Mouse (Mus musculus) intestine, embryonic 14.5 days (tissue): Measurements from ENCODE around the gene Cdca7. TPM values are rescaled to one million over a fixed set of nuclear protein-coding genes. Genes with fewer than 3 reads are reported as not detected.

Experiments
- ATAC-seq: fragments of 200-750 bp; cut with Nextera tagmentation; replicated peaks from 2 replicates; pipeline ENCODE4 v1.8.0; 2017; ENCODE audit warnings: low read depth, moderate number of reproducible peaks, moderate TSS enrichment, moderate library complexity; ENCODE audit not compliant: low FRiP score, low TSS enrichment
- DNase-seq: peaks from one replicate; pipeline ENCODE4 v3.0.0-alpha.2; 2018; ENCODE audit warnings: low spot score
- H3K27ac ChIP-seq: fragments of 300-500 bp; sonication (generic); 2 replicates; pipeline ENCODE4 v1.5.1; 2014; ENCODE audit warnings: low read depth, mild to moderate bottlenecking, control low read depth
- H3K27me3 ChIP-seq: fragments of 300-500 bp; sonication (generic); replicated peaks from 2 replicates; pipeline ENCODE4 v1.6.1; 2014; ENCODE audit warnings: low read length, control low read depth; ENCODE audit not compliant: control insufficient read depth, insufficient read depth
- H3K36me3 ChIP-seq: fragments of 300-500 bp; sonication (generic); 2 replicates; pipeline ENCODE4 v1.6.1; 2014; ENCODE audit warnings: low read length, control low read depth; ENCODE audit not compliant: control insufficient read depth, insufficient read depth
- H3K4me1 ChIP-seq: fragments of 300-500 bp; sonication (generic); replicated peaks from 2 replicates; pipeline ENCODE4 v1.6.1; 2014; ENCODE audit warnings: low read length, control low read depth, mixed read lengths; ENCODE audit not compliant: control insufficient read depth, insufficient read depth
- H3K4me2 ChIP-seq: fragments of 300-500 bp; sonication (generic); 2 replicates; pipeline ENCODE4 v1.6.1; 2014; ENCODE audit warnings: low read length
- H3K4me3 ChIP-seq: fragments of 300-500 bp; sonication (generic); 2 replicates; pipeline ENCODE4 v1.5.1; 2014; ENCODE audit warnings: low read depth, low read length, control low read depth, mixed read lengths
- H3K9ac ChIP-seq: fragments of 300-500 bp; sonication (generic); 2 replicates; pipeline ENCODE4 v1.6.1; 2014; ENCODE audit warnings: mild to moderate bottlenecking, low read length
- H3K9me3 ChIP-seq: fragments of 300-500 bp; sonication (generic); 2 replicates; pipeline ENCODE4 v1.6.1; 2016; ENCODE audit warnings: low read length, control low read depth; ENCODE audit not compliant: control insufficient read depth
- WGBS: fragments of 180-500 bp; shearing (Covaris S2); extraction: QIAGEN DNeasy Blood & Tissue Kit; methylation state at CpG from one replicate; pipeline ENCODE4 v1.1.7; 2014; 5-methylcytosine and 5-hydroxymethylcytosine counted together
- polyA plus RNA-seq: library from polyadenylated mRNA; unstranded; fragments of >200 nt; fragmentation: Nextera tagmentation; extraction: Ambion mirVana; gene quantifications from 2 replicates; pipeline ENCODE4 v1.2.1, GENCODE M21; 2014

Cdca7 gene
- polyA plus RNA-seq, 1 experiment from 2014 or later: 162 TPM

DNA sequence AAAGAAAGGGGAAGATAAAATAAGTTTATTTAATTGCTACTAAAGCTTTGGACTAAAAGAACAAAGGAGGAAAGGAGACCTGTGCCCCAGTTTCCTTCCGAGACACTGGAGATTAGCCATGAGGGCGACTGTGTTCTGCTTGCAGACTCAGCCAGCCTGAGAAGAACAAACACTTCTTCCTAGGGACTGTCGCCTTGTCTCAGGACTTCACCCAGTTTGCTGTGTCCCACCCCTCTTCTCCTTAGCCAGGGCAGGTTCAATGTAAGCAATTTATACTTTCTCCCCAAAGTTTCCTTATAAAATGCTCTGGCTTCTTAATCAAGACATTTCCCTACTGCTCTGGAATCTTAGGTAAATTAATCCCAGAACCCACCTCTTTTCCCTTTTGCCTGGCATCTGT lies 22.4 kb upstream of the Cdca7 start:
- 48% methylated on average over 3 of the region's 3 CpGs for WGBS
- Histone ChIP-seq H3K36me3 (no peaks in the 10 kb centered on the region), H3K9ac (no peak overlapping the region), H3K9me3 (no peaks in the 10 kb centered on the region), H3K4me3 (no peak overlapping the region), H3K27ac (no peak overlapping the region), H3K27me3 (no peaks in the 10 kb centered on the region), H3K4me1 (peaks cover 7% of the 10 kb centered on the region; the same call in 1 of the 2 replicates), H3K4me2 (no peak overlapping the region)
- ATAC-seq: no peak
- DNase-seq: no peak

DNA sequence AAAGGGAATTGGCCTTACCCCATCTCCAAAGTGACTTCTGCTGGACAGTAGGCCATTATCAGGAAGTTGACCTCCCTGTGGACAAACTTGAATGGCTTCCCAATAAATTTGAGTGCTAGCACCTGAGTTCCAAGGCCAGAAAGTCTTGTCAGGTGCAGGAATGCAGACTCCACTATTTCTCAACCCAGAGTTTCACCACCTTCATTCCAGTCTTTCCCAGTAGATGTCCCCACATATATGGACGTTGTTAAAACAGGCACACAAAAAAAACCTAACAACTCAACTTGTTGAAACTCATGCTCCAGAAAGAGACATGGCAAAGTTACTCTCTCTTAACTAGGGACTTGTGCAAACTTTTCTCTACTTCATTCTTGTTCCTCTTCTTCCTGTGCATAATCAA lies 19.8 kb upstream of the Cdca7 start:
- Histone ChIP-seq H3K36me3 (no peaks in the 10 kb centered on the region), H3K4me1 (peaks cover 7% of the 10 kb centered on the region; the same call in 1 of the 2 replicates), H3K27me3 (no peaks in the 10 kb centered on the region), H3K4me3 (no peak overlapping the region), H3K9me3 (no peaks in the 10 kb centered on the region), H3K9ac (no peak overlapping the region), H3K4me2 (no peak overlapping the region), H3K27ac (no peak overlapping the region)
- no peak for DNase-seq
- WGBS: 61% methylated on average over 1 of the region's 1 CpGs
- no peak for ATAC-seq

DNA sequence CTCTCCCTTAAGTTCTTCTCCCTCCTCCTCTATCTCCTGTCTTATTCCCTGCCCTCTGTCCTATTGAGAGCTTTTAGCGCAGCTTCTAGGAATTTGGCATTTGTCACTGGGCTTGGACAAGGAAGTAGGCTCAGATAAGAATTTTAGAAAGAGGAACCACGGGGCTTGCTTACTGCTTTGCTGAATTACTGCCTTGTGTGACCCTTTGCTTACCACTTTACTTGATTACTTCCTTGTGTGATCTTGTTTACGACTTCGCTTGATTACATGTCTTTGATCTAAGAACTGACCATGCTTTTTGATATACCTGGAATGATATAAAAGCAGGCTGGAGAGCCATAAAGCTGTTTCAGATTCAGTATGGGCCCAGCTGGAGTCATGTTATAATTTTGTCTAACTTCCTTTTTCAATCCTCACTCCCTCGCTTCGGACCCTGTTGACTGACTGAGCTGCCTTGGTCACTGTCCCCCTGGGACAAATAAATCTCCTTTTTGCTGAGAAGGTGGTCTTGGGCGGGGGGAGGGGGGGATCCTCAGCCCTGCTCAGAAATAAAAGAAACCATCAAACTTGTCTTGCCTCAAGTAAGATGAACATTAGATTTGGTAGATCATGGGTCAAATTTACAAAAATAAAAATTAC lies 11.5 kb upstream of the Cdca7 start:
- no peak overlapping the region for H3K4me2 ChIP-seq
- H3K27me3 ChIP-seq: no peaks in the 10 kb centered on the region
- no peak overlapping the region for H3K9ac ChIP-seq
- no peaks in the 10 kb centered on the region for H3K36me3 ChIP-seq
- no peak overlapping the region for H3K27ac ChIP-seq
- 43% methylated on average over 7 of the region's 7 CpGs for WGBS
- peaks cover 3% of the 10 kb centered on the region; the same call in 1 of the 2 replicates for H3K4me1 ChIP-seq
- no peak for ATAC-seq
- 0 out of 2 replicates have a peak, but pooled peaks cover 1% of the 10 kb centered on the region for H3K9me3 ChIP-seq
- no peak for DNase-seq
- H3K4me3 ChIP-seq: no peak overlapping the region

DNA sequence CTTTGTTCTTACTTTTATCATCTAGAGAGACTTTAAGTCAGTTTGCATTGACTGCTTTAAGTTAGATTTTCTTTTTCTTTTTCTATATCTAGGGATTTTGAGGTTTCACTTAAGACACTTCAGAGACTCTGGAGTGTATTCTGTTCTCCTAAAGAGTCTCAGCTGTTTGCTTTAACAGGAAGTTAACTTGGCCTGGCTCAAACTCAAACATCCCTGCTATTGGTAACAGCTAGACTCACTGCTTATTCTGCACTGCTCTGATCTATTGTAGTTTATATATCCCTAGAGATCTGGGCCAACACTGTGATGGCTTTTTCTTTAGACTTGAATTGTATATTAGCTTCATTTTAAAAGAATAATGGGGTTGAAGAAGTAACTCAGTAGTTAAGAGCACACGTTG lies 8.4 kb upstream of the Cdca7 start:
- no peak overlapping the region for H3K4me3 ChIP-seq
- H3K4me2 ChIP-seq: no peak overlapping the region
- ATAC-seq: no peak
- 0 out of 2 replicates have a peak, but pooled peaks cover 3% of the 10 kb centered on the region for H3K9me3 ChIP-seq
- H3K9ac ChIP-seq: no peak overlapping the region
- no peaks in the 10 kb centered on the region for H3K36me3 ChIP-seq
- H3K27me3 ChIP-seq: no peaks in the 10 kb centered on the region
- peak overlapping the region; percentile 5; the same call in 1 of the 2 replicates for H3K27ac ChIP-seq
- peaks cover 3% of the 10 kb centered on the region; the same call in 1 of the 2 replicates for H3K4me1 ChIP-seq
- WGBS: 52% methylated on average over 1 of the region's 1 CpGs
- DNase-seq: no peak

DNA sequence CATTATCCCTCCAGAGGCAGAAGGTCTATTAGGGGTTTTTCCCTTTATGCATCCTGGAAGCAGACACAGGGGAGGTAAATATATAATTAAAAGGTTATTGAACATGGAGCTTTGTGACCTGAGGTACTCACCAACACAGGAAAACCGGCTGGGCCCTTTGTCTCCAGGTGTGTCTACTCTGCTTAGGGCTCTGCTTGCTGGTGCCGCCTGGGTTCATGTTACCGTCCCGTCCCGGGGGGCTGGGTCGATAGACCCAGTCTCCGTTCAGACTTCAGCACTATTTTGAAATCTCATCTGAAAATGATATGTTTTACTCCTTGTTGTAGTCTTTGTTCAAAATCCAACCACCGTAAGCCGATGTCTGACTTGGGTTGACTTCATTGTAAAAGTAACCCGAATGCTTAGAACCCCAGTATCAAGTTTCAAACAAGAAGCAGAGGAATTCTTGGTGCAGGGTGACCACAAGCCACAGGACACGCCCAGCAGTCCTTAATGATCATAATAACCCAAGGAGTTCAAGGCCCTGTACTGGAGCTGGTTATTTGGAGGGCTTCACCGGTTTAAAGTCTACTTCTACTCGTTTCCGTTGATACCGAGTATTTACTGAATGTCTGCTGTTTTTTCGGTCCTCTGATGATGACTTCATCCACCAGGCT lies 4.4 kb upstream of the Cdca7 start:
- Histone ChIP-seq H3K36me3 (no peaks in the 10 kb centered on the region), H3K27ac (no peak overlapping the region), H3K9ac (no peak overlapping the region), H3K9me3 (0 out of 2 replicates have a peak, but pooled peaks cover 3% of the 10 kb centered on the region), H3K4me2 (no peak overlapping the region), H3K27me3 (no peaks in the 10 kb centered on the region), H3K4me3 (no peak overlapping the region), H3K4me1 (peaks cover 6% of the 10 kb centered on the region; the same call in 1 of the 2 replicates)
- 71% methylated on average over 16 of the region's 16 CpGs for WGBS
- ATAC-seq: no peak
- no peak for DNase-seq

DNA sequence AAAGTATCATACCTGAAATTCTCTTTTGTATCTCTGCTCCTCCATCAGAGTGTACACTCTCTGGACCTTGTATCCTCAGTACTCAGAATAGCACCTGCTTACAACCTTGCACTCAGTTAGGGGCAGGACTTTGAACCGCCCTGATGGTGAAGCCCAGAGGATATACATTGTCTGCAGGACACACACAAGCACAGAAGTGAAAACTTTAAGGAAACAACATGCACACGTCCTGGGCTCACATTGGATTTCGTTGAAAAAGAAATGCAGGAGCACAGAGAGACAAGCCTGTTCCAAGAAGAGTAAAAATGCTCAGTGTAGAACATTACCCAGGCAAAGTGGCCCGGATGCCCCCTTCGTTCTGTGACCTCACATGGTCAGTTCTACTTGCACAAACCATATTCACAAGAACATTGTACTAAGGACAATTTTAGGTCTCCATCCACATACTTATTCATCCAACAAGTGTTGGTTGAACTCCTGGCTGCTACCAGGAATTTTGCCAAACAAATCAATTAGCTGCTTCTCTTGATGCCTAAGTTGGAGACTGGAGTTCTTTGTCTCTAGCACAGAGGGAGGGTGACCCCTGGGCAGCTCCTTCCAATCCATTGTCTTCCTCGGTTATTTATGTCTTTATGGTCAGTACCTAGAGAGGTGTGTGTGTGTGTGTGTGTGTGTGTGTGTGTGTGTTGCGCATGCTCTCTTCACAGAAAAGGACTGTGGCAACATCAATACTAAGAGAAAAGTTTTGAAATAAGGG lies 1.2 kb upstream of the Cdca7 start:
- DNase-seq (no peak), ATAC-seq (no peak)
- peaks cover 10% of the 10 kb centered on the region for H3K36me3 ChIP-seq
- no peak overlapping the region for H3K4me3 ChIP-seq
- H3K9ac ChIP-seq: no peak overlapping the region
- H3K9me3 ChIP-seq: no peaks in the 10 kb centered on the region
- 37% methylated on average over 7 of the region's 7 CpGs for WGBS
- no peak overlapping the region for H3K27ac ChIP-seq
- peak overlapping the region; percentile 72 for H3K4me2 ChIP-seq
- peaks cover 23% of the 10 kb centered on the region for H3K4me1 ChIP-seq
- no peaks in the 10 kb centered on the region for H3K27me3 ChIP-seq

DNA sequence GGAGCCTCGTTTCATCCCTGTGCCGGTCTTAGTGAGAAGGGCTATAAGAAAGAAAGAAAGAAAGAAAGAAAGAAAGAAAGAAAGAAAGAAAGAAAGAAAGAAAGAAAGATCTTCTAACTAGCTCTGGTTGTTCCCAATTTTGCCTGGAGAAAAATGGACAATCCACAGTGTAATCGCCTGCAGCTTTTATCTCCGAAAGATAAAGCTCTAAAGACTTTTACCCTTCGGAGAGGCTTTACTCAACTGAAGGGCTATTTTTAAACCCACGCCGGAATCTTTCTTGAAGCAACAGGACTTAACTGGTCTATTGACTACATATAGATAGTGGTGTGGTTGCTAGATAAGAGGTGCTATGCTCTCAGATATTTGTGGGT lies 549 bp upstream of the Cdca7 start:
- no peaks in the 10 kb centered on the region for H3K27me3 ChIP-seq
- WGBS: 0% methylated on average over 7 of the region's 7 CpGs

DNA sequence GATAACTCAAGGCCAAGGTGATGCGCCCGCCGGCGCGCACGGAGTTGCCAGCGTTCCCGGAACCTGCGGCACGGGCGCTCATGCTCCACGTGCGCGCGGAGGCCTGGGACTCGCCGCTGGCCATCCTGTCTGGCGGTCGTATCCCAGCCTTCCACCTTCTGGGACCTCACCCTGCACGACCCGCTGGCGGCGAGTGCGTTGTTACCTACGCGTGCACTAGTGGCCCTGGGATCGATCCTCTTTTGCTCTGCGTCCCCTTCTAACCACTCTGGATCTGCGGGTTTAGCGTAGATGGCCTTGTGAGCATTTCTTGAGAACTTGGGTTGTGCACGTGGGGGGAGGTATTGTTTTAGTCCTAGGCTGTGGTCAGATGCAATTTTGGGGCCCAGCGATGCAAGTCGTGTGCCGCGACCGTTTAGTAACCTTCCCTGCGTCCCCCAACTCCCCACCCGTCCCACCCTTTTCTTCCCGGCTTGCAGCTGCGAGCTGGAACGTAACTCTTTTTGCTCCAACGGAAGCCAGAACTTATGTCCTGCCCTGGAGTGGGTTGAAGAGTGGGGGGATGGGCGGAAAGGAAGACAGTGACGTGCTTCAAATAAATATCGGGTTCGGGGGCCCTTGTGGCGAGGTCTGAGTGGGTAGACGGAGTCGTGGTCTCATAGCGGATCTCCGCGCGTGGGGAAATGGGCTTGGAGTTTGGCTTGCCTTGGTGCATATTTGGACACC lies 690 bp downstream of the Cdca7 start:
- Histone ChIP-seq H3K27me3 (no peaks in the 10 kb centered on the region), H3K36me3 (peaks cover 30% of the 10 kb centered on the region), H3K9ac (peak overlapping the region; percentile 94), H3K4me2 (peak overlapping the region; percentile 72), H3K27ac (peak overlapping the region; percentile 99), H3K4me3 (peak overlapping the region; percentile 79), H3K4me1 (peaks cover 30% of the 10 kb centered on the region), H3K9me3 (no peaks in the 10 kb centered on the region)
- DNase-seq: peak; percentile 85
- peak; percentile 66 for ATAC-seq
- under 1% methylated on average over 53 of the region's 53 CpGs for WGBS

More for the DNA sequence above, 549 bp upstream of the Cdca7 start:
- ATAC-seq: no peak
- Histone ChIP-seq H3K9ac (peak overlapping the region; percentile 94), H3K9me3 (no peaks in the 10 kb centered on the region), H3K4me2 (peak overlapping the region; percentile 72), H3K27ac (peak overlapping the region; percentile 99), H3K4me1 (peaks cover 30% of the 10 kb centered on the region), H3K4me3 (peak overlapping the region; percentile 79), H3K36me3 (peaks cover 17% of the 10 kb centered on the region)
- no peak for DNase-seq
